Mouse (Mus musculus) layer of hippocampus, adult 8-10 months (tissue): Measurements from ENCODE around the gene Vapa. TPM values are rescaled to one million over a fixed set of nuclear protein-coding genes. Genes with fewer than 3 reads are reported as not detected.

Experiments used
- DNase-seq, 2 experiments: peaks; one replicate each; pipeline ENCODE4 v3.0.0; 2022; ENCODE audit warnings: low spot score in 2 of 2
- total RNA-seq, 4 experiments: library from RNA; stranded (reverse); gene quantifications; 2 replicates each; pipeline ENCODE4 v1.2.4; 2022

Gene Vapa
- total RNA-seq, 4 experiments from 2014 or later = 115 to 138 (median 124) TPM

- no peak for DNase-seq
Measured at GRCm38 (mm10) chr17:65625563-65625962, 12.2 kb upstream of the Vapa start.

GRCm38 (mm10) chr17:65623130-65623529 lies 9.8 kb upstream of the Vapa start:
- no peak for DNase-seq

GRCm38 (mm10) chr17:65618431-65618830 lies 5.1 kb upstream of the Vapa start:
- no peak for DNase-seq

- DNase-seq = no peak
Measured at GRCm38 (mm10) chr17:65615678-65616077, 2.3 kb upstream of the Vapa start.

GRCm38 (mm10) chr17:65614431-65614830 lies 1.1 kb upstream of the Vapa start:
- no peak for DNase-seq

- no peak for DNase-seq
Measured at GRCm38 (mm10) chr17:65613142-65613462, 253 bp downstream of the Vapa start.

- peak; percentile 30 to 34 for DNase-seq
Measured at GRCm38 (mm10) chr17:65612391-65613141, 789 bp downstream of the Vapa start.

GRCm38 (mm10) chr17:65611721-65612120 lies 1.6 kb downstream of the Vapa start:
- no peak for DNase-seq

- DNase-seq = no peak
Measured at GRCm38 (mm10) chr17:65608743-65609142, 4.6 kb downstream of the Vapa start.

- no peak for DNase-seq
Measured at GRCm38 (mm10) chr17:65608312-65608687, 5.1 kb downstream of the Vapa start.

GRCm38 (mm10) chr17:65607574-65608311 lies 5.6 kb downstream of the Vapa start:
- no peak for DNase-seq

- no peak for DNase-seq
Measured at GRCm38 (mm10) chr17:65606014-65606413, 7.3 kb downstream of the Vapa start.

- no peak for DNase-seq
Measured at GRCm38 (mm10) chr17:65604892-65605291, 8.5 kb downstream of the Vapa start.

GRCm38 (mm10) chr17:65604315-65604714 lies 9.0 kb downstream of the Vapa start:
- no peak for DNase-seq

- DNase-seq = no peak
Measured at GRCm38 (mm10) chr17:65597857-65598486, 15.4 kb downstream of the Vapa start.

- DNase-seq = no peak
Measured at GRCm38 (mm10) chr17:65594687-65595086, 18.7 kb downstream of the Vapa start.

- no peak for DNase-seq
Measured at GRCm38 (mm10) chr17:65586892-65587291, 26.5 kb downstream of the Vapa start.

- no peak for DNase-seq
Measured at GRCm38 (mm10) chr17:65581440-65581839, 31.9 kb downstream of the Vapa start.

GRCm38 (mm10) chr17:65579766-65580165 lies 33.6 kb downstream of the Vapa start:
- no peak for DNase-seq

GRCm38 (mm10) chr17:65575339-65575738 lies 38.0 kb downstream of the Vapa start:
- DNase-seq = no peak

GRCm38 (mm10) chr17:65574850-65575249 lies 38.5 kb downstream of the Vapa start:
- DNase-seq = no peak

- DNase-seq = no peak
Measured at GRCm38 (mm10) chr17:65571866-65572265, 41.5 kb downstream of the Vapa start.

GRCm38 (mm10) chr17:65571466-65571865 lies 41.9 kb downstream of the Vapa start:
- no peak for DNase-seq
